Mouse (Mus musculus): ENCODE results near the gene Dnajb5.
A peak's percentile ranks its signal among the peaks of the same experiment; 100 is the strongest.
"Not testable (repeated sequence)": the region's sequence is repeated elsewhere in the genome, so short reads cannot be mapped to it uniquely, and the experiment has no call there.

The Dnajb5 gene

GRCm38 (mm10) chr4:42969304-42969703 lies 19.7 kb downstream of the Dnajb5 start, which contains the start of gene 1700022I11Rik:
1700022I11Rik (plus strand) TSS chr4:42969604.
- DNase-seq (ENCODE audit: low spot score in 2 of 2) = no peak

GRCm38 (mm10) chr4:42972952-42973351 lies 23.3 kb downstream of the Dnajb5 start:
- no peak for DNase-seq (ENCODE audit: low spot score in 2 of 2)

GRCm38 (mm10) chr4:42973868-42974267 lies 24.3 kb downstream of the Dnajb5 start:
- no peak for DNase-seq (ENCODE audit: low spot score in 2 of 2)

- DNase-seq (ENCODE audit: low spot score in 2 of 2) = no peak
Measured at GRCm38 (mm10) chr4:42978062-42978461, 28.4 kb downstream of the Dnajb5 start.

GRCm38 (mm10) chr4:42980467-42980866 lies 30.9 kb downstream of the Dnajb5 start:
- DNase-seq (ENCODE audit: low spot score in 2 of 2) = not testable (repeated sequence)

GRCm38 (mm10) chr4:42988296-42988695 lies 38.7 kb downstream of the Dnajb5 start:
- DNase-seq (ENCODE audit: low spot score in 2 of 2) = no peak

GRCm38 (mm10) chr4:42998022-42998421 lies 48.4 kb downstream of the Dnajb5 start:
- no peak for DNase-seq (ENCODE audit: low spot score in 2 of 2)

- DNase-seq (ENCODE audit: low spot score in 2 of 2) = peak; percentile 53 to 71
Measured at GRCm38 (mm10) chr4:42999451-43000140, 50.0 kb downstream of the Dnajb5 start.

- peak; percentile 97 to 99 for DNase-seq (ENCODE audit: low spot score in 2 of 2)
Measured at GRCm38 (mm10) chr4:43000141-43000986, 50.8 kb downstream of the Dnajb5 start, which contains the start of gene Vcp. Vcp (minus strand) TSS chr4:43000507.

- no peak for DNase-seq (ENCODE audit: low spot score in 2 of 2)
Measured at GRCm38 (mm10) chr4:43001272-43001671, 51.7 kb downstream of the Dnajb5 start.

- no peak for DNase-seq (ENCODE audit: low spot score in 2 of 2)
Measured at GRCm38 (mm10) chr4:43002756-43003439, 53.3 kb downstream of the Dnajb5 start.

- DNase-seq (ENCODE audit: low spot score in 2 of 2) = no peak
Measured at GRCm38 (mm10) chr4:43004951-43005350, 55.3 kb downstream of the Dnajb5 start.

GRCm38 (mm10) chr4:43005765-43006164 lies 56.2 kb downstream of the Dnajb5 start:
- no peak for DNase-seq (ENCODE audit: low spot score in 2 of 2)
